Mouse (Mus musculus) kidney, adult 2 months (tissue): ENCODE results near the gene Pecr. TPM values are rescaled to one million over a fixed set of nuclear protein-coding genes. Genes with fewer than 3 reads are reported as not detected.

Experiments
- DNase-seq: peaks from one replicate; pipeline ENCODE4 v3.0.0; 2021
- H3K27ac ChIP-seq: fragments of 200-500 bp; 2 replicates; pipeline ENCODE4 v1.5.1; 2012; ENCODE audit warnings: low read depth, low read length, control low read depth, inconsistent platforms; ENCODE audit not compliant: insufficient read depth
- H3K27me3 ChIP-seq: fragments of 200-500 bp; replicated peaks from 2 replicates; pipeline ENCODE4 v1.6.1; 2012; ENCODE audit warnings: mild to moderate bottlenecking, moderate library complexity, low read length, inconsistent platforms; ENCODE audit not compliant: control insufficient read depth, insufficient read depth
- H3K36me3 ChIP-seq: fragments of 200-500 bp; 2 replicates; pipeline ENCODE4 v1.6.1; 2012; ENCODE audit warnings: mild to moderate bottlenecking, moderate library complexity, low read length, inconsistent platforms; ENCODE audit not compliant: control insufficient read depth, insufficient read depth
- H3K4me1 ChIP-seq: fragments of 200-500 bp; 2 replicates; pipeline ENCODE4 v1.6.1; 2011; ENCODE audit warnings: low read length; ENCODE audit not compliant: control insufficient read depth, insufficient read depth
- H3K4me3 ChIP-seq: fragments of 200-500 bp; 2 replicates; pipeline ENCODE4 v1.5.1; 2011; ENCODE audit warnings: mild to moderate bottlenecking, low read depth, low read length, control low read depth; ENCODE audit not compliant: insufficient read depth
- CTCF ChIP-seq: fragments of 200-500 bp; conservative IDR thresholded peaks from 2 replicates; pipeline ENCODE4 v1.5.1; 2011; ENCODE audit warnings: low read depth, mild to moderate bottlenecking, control low read depth, low read length, moderate library complexity, mixed read lengths; ENCODE audit not compliant: insufficient read depth, insufficient read length
- POLR2A ChIP-seq: fragments of 200-500 bp; IDR thresholded peaks from one replicate; pipeline ENCODE4 v1.6.1; 2011; ENCODE audit warnings: low read depth, low read length, control low read depth
- WGBS: fragments of 180-500 bp; shearing (Covaris S2); methylation state at CpG from one replicate; pipeline ENCODE4 v1.1.7; 2018; 5-methylcytosine and 5-hydroxymethylcytosine counted together
- polyA plus RNA-seq: library from polyadenylated mRNA; depleted of rRNA; stranded (reverse); fragments of >200 nt; gene quantifications from 2 replicates; pipeline ENCODE4 v1.2.3, GENCODE M21; 2012; rRNA removed

The Pecr gene
- 215 and 254 TPM in 2 replicates for polyA plus RNA-seq

GRCm38 (mm10) chr1:72283992-72284485 lies at the start of gene Pecr, which contains the start of gene Tmem169:
TSS of gene Pecr (minus strand) at chr1:72284314.
TSS of gene Tmem169 (plus strand) at chr1:72284369.
- H3K27me3 ChIP-seq: no peaks in the 10 kb centered on the region
- peak within 1 kb of the TSS; percentile 68 for H3K4me3 ChIP-seq
- under 1% methylated on average over 30 of the region's 30 CpGs for WGBS
- H3K36me3 ChIP-seq: no peaks in the 10 kb centered on the region; the same call in 1 of the 2 replicates
- TF ChIP-seq CTCF (no peak), POLR2A (peak; percentile 66)
- H3K4me1 ChIP-seq: peaks cover 10% of the 10 kb centered on the region; the same call in 1 of the 2 replicates
- peak within 1 kb of the TSS; percentile 58 for H3K27ac ChIP-seq
- DNase-seq: peak; percentile 97

GRCm38 (mm10) chr1:72326162-72326821 lies 42.2 kb upstream of the Pecr start:
- Histone ChIP-seq H3K4me1 (no peaks in the 10 kb centered on the region), H3K27ac (no peak overlapping the region), H3K36me3 (peaks cover 6% of the 10 kb centered on the region; the same call in 1 of the 2 replicates), H3K4me3 (no peak overlapping the region), H3K27me3 (no peaks in the 10 kb centered on the region)
- DNase-seq: no peak
- no peak for TF ChIP-seq CTCF
- no peak for TF ChIP-seq POLR2A
- 94% methylated on average over 11 of the region's 11 CpGs for WGBS

GRCm38 (mm10) chr1:72323248-72323647 lies 39.1 kb upstream of the Pecr start:
- WGBS: 72% methylated on average over 4 of the region's 4 CpGs
- Histone ChIP-seq H3K36me3 (peaks cover 4% of the 10 kb centered on the region), H3K4me3 (no peak overlapping the region), H3K27ac (no peak overlapping the region), H3K4me1 (no peaks in the 10 kb centered on the region), H3K27me3 (no peaks in the 10 kb centered on the region)
- peak; percentile 43 for DNase-seq
- TF ChIP-seq CTCF (no peak), POLR2A (no peak)

- Histone ChIP-seq H3K36me3 (peaks cover 2% of the 10 kb centered on the region), H3K27ac (no peak overlapping the region), H3K4me1 (no peaks in the 10 kb centered on the region), H3K27me3 (no peaks in the 10 kb centered on the region), H3K4me3 (no peak overlapping the region)
- DNase-seq: no peak
- 91% methylated on average over 5 of the region's 5 CpGs for WGBS
- TF ChIP-seq POLR2A (no peak), CTCF (no peak)
Observed at GRCm38 (mm10) chr1:72320759-72321158, 36.6 kb upstream of the Pecr start.

- Histone ChIP-seq H3K36me3 (peaks cover 1% of the 10 kb centered on the region), H3K4me1 (no peaks in the 10 kb centered on the region), H3K27me3 (no peaks in the 10 kb centered on the region), H3K4me3 (no peak overlapping the region), H3K27ac (no peak overlapping the region)
- TF ChIP-seq POLR2A (no peak), CTCF (no peak)
- WGBS: 47% methylated on average over 7 of the region's 7 CpGs
- DNase-seq: no peak
Observed at GRCm38 (mm10) chr1:72316901-72317300, 32.8 kb upstream of the Pecr start.

GRCm38 (mm10) chr1:72316409-72316808 lies 32.3 kb upstream of the Pecr start:
- H3K4me3 ChIP-seq: no peak overlapping the region
- no peaks in the 10 kb centered on the region for H3K27me3 ChIP-seq
- TF ChIP-seq POLR2A: no peak
- no peak for TF ChIP-seq CTCF
- peaks cover 1% of the 10 kb centered on the region for H3K36me3 ChIP-seq
- WGBS: 74% methylated on average over 8 of the region's 8 CpGs
- no peak for DNase-seq
- no peaks in the 10 kb centered on the region for H3K4me1 ChIP-seq
- no peak overlapping the region for H3K27ac ChIP-seq

GRCm38 (mm10) chr1:72315447-72315846 lies 31.3 kb upstream of the Pecr start:
- H3K4me1 ChIP-seq: no peaks in the 10 kb centered on the region
- H3K27ac ChIP-seq: no peak overlapping the region
- 77% methylated on average over 4 of the region's 4 CpGs for WGBS
- TF ChIP-seq CTCF (no peak), POLR2A (no peak)
- DNase-seq: no peak
- H3K27me3 ChIP-seq: no peaks in the 10 kb centered on the region
- H3K4me3 ChIP-seq: no peak overlapping the region
- H3K36me3 ChIP-seq: peaks cover 1% of the 10 kb centered on the region
